Mouse (Mus musculus): ENCODE measurements around the gene Palld. TPM values are rescaled to one million over a fixed set of nuclear protein-coding genes. Genes with fewer than 3 reads are reported as not detected.

The Palld gene
- total RNA-seq, 2 experiments from 2014 or later = 157 to 161 TPM

DNA sequence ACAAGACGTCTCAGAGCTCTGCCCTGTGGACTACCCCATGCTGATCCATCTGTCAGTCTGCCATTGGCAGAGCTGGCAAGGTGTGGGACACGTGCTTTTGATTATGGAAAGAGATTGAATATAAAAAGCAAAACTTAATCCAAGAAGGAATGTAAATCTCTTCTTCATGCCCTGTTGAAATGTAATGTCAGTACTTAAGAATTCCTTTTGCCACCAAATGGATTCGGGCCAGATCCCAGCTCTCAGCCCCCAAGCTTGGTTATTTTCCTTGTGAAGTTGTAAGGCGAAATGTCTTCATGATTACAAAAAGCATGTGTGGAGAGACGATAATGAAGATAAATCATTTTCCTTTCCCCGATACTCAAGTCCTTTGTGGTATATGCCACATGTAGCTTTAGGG, 126.6 kb downstream of the Palld start:
- no peak for DNase-seq

GRCm38 (mm10) chr8:61774161-61774560, 128.3 kb downstream of the Palld start:
- no peak for DNase-seq

DNA sequence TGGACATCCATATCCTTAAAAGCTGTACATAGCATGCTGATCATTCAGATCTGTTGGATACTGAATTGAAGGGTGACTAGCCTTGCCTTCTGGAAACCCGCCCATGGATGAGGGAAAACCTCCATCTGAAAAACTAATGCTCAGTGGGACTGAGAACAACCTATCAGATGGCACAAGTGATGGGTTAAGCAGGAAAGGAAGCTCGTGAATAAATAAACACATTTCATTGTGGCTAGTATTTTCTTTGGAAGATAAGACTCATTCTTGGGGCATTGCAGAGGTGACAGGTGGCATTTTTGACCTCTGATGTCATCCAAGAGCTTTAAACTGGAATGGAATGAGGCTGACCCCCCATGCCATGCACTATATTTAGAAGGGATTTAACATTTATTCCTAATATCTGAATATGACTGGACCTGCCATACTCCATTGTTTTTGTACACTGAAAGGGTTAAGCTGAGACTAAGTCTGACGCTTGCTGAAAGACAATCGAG, 128.8 kb downstream of the Palld start:
- no peak for DNase-seq

- no peak for DNase-seq
Observed at GRCm38 (mm10) chr8:61771328-61771727, 131.2 kb downstream of the Palld start.

- no peak for DNase-seq
Observed at GRCm38 (mm10) chr8:61769340-61769879, 133.1 kb downstream of the Palld start.

GRCm38 (mm10) chr8:61760190-61760578, 142.3 kb downstream of the Palld start:
- no peak for DNase-seq

DNA sequence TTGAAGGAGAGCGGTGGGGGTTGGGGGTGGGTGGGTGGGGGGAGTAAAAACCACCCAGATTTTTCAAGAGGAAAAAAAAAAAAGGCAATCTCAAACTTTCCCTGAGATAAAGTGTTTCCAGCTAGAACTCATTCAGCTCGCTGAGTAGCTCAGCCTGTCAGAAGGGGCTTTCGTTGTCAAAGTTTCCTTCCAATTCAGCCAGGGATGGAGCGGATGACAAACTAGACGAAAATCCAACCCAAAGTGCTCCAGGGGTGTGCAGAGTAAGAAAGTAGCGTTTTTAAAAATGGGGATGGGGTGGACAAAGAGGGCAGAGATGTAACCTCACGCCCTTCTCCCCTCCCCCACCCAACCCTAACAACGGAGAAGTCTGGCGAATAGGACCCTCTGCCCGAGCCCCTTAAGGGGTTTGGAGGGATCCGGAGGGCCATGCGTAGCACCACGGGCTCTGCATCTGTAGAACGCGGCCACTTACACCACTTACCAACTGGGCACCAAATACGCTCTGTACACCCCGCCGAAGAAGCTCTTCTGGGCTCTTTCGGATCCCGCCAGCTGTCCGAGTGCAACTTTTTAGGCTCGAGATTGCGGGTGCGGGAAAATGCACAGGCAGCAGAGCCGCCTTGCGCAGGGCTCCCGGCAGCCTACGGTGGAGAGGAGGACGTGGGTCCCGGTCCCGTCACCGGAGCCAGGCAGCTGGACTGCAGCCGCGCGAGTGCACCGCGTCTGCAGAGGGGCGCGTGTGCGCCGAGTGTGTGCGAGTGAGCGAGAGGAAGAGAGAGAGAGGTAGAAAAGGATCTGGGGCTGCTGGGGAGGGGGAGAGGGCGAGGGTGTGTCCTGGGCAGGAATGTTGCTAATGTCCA, 142.9 kb downstream of the Palld start:
- DNase-seq = peak; percentile 47 to 63

DNA sequence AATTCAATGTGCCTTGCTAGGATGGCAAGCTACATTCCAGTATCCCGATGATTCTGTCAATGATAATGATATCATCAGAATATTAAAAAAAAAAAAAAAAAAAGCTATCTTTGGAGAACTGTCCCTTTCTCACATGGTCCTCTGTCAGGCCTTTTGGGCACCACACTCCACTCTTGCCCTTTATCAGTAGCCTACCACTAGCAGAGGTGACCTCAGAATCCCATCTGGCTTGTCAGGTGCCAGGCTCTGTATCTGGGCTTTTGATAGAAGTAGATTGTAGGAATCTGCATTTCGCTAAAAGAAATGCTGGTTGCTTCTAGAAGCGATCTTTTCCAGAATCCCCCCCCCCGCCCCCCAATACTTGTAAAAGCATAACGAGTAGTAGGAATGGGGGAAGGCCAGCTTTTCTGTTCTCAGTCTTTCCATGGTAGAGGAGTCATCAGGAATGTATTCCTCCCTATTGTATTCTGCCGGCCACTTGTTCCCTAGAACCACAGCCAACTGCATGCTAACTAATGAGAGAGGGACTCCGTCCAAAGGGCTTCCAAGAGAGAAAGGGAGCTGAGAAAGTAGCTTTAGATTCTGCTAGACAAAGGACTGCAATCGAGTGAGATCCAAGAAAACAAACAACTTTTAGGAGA, 143.7 kb downstream of the Palld start:
- DNase-seq = peak; percentile 45 to 56

- DNase-seq = no peak
Observed at GRCm38 (mm10) chr8:61756971-61757965, 145.2 kb downstream of the Palld start.

DNA sequence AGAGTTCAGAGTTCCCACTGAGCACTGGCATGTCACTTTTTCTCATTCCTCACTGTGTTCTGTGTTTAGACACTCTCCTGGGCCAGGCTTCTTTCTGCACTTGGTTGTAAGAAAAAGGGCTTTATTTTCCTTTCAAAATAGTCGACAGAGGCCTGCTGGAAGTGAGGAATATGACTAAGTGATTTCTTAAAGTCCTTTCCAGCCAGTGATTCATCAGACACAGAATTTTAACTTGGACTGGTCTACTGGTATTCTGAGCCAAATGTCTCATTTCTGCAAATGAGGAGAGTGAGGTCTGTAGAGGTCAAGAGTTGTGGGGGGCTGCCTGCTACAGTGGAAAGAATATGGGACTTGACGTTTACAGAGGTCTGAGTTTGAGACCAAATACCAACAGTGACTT, 147.3 kb downstream of the Palld start:
- peak; percentile 18 to 36 for DNase-seq

DNA sequence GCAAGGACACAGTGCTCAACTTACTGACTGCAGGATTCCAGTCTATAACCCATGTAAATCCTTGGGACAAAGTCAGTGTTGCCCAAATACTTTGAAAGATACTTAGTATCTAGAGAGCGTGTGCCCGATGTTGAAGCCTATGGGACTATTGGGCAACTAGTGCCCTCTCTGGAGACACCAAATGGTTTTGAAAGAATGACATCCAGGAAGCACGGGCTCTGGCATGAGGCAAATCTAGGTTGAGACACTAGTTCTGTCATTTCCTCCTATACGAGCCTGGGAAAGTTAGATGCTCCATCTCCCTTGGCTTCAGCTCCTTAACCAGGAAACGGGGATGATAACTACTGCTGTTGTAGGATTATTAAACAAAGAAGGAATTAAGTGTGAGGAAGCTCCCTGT, 155.4 kb downstream of the Palld start:
- no peak for DNase-seq

- peak; percentile 45 to 55 for DNase-seq
Observed at GRCm38 (mm10) chr8:61745181-61745980, 157.1 kb downstream of the Palld start.

GRCm38 (mm10) chr8:61743764-61744562, 158.5 kb downstream of the Palld start:
- no peak for DNase-seq

DNA sequence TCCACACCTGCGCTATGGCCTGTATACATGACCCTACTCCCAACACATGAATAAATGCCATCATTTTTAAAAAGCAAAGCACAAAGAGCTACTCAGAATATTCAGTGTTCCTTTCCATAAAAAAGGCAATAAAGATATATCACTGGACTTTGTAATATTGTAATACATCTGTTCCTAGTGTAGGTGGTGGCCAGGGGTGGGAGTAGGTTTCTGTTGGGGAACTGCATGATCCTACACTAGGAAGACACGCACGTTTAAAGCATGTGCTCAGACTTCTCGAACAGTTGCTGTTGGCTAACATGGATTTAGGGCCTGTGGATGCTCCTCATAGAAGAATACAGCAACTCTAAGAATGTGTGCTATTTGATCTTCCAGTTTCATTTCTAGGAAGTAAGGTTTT, 165.0 kb downstream of the Palld start:
- no peak for DNase-seq

DNA sequence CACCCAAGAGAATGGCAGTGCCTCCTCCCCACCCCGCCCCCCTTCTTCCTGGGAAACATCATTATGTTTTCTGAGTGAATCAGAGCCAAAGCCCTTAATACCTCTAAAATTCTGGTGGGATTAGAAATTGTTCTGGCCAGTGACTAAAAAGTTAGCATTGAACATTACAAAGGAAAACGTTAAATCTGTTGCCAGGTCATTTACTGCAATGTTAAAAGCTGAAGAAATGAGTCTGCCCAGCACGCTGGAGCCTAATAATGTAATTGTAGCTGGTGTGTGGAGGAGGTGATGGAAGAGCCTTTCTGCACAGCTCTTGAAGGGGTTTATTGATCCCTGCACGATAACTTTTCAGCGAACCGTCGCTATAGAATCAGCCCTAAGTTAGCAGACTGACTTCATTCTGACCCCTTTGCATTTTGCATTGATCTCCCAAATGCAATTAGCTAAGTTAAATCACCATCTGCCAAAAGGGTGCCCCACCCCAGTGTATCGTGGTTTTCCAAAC, 165.7 kb downstream of the Palld start:
- DNase-seq = no peak

DNA sequence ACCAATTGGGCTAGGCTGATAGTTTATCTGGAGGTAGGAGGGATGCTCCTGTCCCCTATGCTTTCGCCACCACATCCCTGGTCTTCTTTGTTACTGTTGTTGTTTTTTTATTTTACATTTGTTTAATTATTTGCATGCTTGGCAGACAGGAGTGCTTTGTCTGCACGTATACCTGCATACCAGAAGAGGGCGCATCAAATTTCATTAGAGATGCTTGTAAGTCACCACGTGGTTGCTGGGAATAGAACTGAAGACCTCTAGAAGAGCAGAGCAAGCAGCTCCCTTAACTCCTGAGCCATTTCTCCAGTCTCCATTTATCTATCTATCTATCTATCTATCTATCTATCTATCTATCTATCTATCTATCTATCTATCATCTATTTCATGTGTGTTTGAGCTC, 166.4 kb downstream of the Palld start:
- no peak for DNase-seq

- DNase-seq = no peak
Observed at GRCm38 (mm10) chr8:61734164-61734563, 168.3 kb downstream of the Palld start.

DNA sequence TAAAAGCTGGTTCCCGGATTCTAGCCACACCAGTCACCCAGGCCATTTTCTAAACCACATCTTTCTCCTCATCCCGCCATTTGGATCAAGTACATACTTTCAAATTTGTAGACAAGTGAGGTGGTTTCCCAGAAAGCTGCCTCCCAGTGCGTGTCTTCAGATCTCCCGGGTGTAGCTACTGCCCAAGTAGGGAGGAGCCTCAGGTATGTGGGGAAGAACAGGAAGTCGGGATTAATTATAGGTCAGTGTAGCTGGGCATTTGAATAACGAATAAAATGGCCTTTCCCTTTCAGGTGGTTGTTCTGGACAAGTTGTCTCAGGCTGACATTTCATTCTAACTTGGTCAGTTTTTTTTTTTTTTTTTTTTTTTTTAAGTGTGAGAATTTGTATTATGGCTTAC, 170.3 kb downstream of the Palld start:
- no peak for DNase-seq

DNA sequence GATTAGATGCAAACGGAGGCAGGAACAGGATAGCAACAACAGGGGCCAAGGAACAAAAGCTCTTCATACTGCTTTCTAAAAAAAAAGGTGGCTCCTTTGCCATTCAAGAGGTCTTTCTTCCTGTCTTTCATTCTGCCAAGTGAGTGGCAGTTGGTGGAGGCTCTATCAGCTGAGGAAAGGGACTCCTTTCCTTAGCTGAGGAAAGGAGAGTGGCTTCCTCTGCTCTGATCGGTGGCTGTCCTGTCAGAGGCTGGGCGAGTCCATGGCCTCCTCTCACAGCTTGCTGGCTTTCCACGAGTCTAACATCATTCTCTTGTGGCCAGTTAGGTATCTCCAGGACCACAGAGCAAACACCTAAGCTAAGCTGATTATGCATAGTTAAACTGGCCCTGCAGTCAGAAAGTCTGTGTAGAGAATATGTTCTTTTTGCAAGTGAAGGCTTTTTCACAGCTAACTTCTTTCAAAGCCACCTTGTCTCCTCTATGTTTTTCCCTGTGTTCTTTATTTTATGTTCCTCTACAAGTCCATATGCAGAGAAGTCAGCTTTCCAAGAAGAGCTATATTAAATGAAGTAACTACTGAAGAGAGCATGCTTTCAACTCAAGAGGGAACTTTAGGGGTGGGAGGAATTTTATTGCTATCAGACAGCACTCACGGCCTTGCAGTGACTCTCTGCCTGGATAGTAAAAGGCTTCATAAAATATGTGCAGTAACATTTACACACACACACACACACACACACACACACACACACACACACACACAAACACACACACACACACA, 171.0 kb downstream of the Palld start:
- DNase-seq = no peak

Data from heart, adult 18-20 months (tissue).